Mouse (Mus musculus): ENCODE data around the gene Nom1.
A peak's percentile ranks its signal among the peaks of the same experiment; 100 is the strongest.
"Not testable (repeated sequence)": the region's sequence is repeated elsewhere in the genome, so short reads cannot be mapped to it uniquely, and the experiment has no call there.

Nom1 gene

DNA sequence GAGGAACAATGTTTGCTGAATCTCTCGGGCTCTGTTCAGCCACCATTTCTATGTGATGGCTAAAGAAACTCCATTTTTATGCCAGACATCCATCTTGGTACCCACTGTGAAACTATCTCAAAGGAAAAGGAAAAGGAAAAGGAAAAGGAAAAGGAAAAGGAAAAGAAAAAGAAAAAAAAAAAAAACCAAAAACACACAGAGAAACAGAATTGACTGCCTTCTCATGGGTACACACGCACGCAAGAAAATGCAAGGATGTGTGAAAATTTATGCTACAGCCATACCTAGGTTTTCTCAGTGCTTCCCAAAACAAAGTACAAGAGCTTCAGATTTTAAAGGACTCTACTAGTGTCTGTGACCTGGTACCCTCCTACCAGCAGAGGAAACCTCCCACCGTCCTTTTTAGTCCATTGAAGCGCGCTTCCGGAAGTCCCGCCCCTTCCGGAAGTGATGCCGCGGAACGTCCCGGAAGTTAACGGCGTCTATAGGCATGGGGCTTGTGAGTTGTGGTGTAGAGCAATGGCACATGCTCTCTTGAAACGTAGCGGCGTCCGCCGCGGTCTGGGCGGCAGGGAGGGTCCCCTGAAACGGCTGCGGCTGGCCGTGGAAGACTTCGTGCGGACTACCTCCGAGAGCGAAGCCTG lies at the start of gene Nom1:
TSS of gene Nom1 (plus strand) at position 437 of the 644 bp plus-strand sequence.
- peak; percentile 92 to 94 for DNase-seq

DNA sequence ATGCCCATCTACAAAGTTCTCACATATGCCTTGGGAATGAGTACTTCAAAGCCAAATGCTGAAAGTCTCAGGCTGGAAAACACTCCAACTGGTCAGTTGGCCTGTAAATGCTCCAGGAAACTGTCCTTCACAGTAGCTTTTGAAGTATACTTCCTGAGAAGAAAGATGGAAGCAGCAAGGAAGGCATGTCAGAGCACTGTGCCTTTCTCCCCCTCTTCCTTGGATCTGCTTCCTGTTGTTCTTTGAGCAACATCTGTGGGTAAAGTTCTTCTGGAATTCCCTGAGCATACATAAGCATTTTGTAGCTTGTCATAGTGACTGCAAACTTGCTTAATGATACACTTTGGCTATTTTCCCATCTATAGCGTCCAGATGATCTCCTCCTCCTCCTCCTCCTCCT lies 46.9 kb upstream of the Nom1 start:
- no peak for DNase-seq

GRCm38 (mm10) chr5:29388181-29388943 lies 46.1 kb upstream of the Nom1 start:
- DNase-seq = no peak

DNA sequence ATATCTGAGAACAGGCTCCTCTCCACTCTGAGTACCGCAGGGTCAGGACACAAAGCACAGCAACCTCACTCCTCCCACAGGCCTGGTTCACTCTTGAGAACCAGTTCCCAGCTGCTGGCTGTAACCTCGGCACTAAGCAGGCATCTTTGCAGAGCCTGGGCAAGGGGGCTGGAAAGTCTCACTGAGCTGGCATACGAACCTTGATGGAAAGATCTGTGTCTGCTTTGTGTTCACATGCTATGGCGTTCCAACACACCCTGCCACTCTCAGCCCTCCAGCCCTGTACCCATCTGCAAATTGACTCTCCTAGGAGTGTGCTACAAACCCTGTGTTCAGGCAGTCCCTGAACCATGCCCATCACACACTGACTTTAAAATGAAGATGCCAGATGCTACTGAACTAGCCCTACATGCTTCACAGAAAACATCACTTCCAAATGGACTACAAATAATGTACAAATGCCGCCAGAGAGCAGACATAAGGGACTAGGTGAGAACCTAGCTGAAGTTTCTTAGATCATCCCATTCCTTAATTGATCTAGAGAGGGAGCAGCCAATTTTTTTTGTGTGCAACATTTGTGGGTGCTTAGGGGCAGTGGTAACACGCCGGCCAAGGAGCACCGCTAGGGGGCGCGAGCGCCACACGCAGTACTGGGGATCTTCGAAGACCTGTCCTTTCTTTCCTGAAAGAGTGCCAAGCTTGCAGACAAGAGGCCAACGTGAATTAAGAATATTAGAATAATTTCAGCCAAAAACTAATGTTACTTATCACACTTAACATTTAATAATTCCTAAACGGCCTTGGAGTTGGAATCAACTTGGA lies 45.3 kb upstream of the Nom1 start:
- peak; percentile 84 to 91 for DNase-seq

DNA sequence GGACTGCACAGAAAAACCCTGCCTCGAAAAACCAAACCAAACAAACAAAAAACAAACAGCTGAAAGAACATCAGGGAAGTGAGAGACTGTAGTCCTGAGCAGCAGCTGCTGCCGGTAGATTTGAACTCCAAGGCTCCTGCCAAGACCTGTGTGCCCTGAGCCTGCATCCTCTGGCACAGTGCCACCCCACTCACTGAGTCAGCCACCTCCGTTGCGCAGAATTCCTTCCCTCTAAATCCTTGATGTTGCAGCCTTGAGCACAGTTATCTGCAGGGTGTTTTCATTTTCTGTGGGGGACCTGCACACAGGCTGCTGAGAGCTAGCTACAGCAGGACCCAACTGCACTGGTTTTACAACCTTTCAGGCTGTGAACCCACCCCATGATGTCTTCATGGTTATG lies 36.0 kb upstream of the Nom1 start:
- peak in 1 of 2 experiments; percentile 37 for DNase-seq

DNA sequence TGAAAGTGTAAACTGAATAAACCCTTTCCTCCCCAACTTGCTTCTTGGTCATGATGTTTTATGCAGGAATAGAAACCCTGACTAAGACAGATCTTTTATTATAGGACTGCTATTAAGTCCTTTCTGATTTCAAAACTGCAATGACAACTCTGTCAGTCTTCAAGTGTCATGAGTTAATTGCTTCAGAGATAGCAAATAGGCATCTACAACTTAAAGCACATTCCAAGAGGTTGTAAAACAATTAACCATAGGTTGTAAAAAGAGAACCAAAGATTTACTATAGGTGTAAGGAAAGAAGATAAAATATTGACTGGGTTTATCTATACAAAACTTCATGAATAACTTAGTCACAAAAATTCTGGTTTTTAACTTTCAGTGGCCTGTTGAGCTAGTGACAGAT lies 23.6 kb upstream of the Nom1 start:
- no peak for DNase-seq

DNA sequence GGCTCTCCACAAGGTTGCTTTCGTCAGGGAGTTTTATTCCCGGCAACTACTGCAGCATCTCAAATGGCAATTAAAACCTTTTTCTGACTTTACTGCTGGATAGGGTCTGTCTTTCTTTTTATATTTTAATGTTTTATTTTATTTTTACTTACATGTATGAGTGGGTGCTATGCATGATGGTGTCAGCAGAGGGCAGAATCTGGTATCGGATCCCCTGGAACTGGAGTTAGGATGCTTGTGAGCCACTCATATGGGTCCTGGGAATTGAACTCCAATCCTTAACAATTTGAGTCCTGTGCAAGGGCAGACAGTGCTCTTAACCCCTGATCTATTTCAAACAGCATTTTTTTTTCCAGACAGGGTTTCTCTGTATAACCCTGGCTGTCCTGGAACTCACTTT lies 21.4 kb upstream of the Nom1 start:
- no peak for DNase-seq

- not testable (repeated sequence) for DNase-seq
Measured at GRCm38 (mm10) chr5:29423330-29423729, 11.1 kb upstream of the Nom1 start.

- peak in 1 of 2 experiments; percentile 54 for DNase-seq
Measured at GRCm38 (mm10) chr5:29434872-29435358, 451 bp downstream of the Nom1 start.

DNA sequence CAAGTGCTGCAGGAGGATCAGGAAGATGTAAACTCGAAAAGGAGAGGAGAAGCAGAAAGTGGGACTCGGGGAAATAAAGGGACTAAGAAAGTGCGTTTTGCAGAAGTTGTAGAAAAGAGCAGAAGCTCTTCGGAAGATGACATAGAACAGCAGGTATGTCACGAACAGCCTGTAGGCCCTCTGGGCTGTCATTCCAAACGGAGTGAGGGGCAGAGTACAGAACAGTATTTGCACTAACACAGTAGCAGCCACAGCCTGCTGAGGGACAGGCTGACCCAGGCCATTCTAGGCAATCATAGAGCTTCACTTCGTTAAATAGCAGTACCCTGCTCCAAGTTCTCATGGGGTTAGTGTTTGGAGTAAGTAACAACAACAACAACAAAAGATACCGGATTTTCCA lies 1.0 kb downstream of the Nom1 start:
- DNase-seq = no peak

DNA sequence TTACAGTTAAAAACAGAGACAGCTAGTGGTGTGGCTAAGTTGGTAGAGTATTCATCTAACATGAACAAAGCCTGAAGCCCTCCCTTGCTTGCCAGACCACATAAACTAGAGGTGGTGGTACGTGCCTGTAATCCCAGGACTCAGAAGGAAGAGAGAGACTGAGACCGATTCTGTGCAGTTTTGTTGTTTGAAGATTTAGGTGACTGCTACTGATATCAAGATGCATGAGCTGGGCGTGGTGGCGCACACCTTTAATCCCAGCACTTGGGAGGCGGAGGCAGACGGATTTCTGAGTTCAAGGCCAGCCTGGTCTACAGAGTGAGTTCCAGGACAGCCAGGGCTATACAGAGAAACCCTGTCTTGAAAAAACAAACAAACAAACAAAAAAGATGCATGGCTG lies 2.3 kb downstream of the Nom1 start:
- not testable (repeated sequence) for DNase-seq

DNA sequence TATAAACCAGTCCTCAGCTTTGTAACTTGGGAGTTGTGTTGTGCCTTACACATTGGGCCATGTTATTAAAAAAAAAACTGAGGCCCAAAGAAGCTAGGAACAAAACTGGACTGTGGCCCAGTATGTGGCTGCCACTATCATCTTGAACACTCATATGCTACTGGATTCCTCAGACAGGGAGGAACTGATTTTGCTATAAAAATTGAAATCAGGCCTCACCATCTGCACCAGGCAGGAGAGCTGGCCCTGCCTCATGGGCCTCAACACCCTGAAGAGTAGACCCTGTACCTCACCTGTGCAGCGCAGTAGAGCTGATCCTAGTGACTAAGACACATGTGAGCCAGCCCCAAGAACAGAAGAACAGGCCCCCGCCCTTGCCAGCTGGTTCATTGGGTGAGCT lies 10.8 kb downstream of the Nom1 start:
- DNase-seq = no peak

GRCm38 (mm10) chr5:29452352-29452751 lies 17.9 kb downstream of the Nom1 start:
- no peak for DNase-seq

DNA sequence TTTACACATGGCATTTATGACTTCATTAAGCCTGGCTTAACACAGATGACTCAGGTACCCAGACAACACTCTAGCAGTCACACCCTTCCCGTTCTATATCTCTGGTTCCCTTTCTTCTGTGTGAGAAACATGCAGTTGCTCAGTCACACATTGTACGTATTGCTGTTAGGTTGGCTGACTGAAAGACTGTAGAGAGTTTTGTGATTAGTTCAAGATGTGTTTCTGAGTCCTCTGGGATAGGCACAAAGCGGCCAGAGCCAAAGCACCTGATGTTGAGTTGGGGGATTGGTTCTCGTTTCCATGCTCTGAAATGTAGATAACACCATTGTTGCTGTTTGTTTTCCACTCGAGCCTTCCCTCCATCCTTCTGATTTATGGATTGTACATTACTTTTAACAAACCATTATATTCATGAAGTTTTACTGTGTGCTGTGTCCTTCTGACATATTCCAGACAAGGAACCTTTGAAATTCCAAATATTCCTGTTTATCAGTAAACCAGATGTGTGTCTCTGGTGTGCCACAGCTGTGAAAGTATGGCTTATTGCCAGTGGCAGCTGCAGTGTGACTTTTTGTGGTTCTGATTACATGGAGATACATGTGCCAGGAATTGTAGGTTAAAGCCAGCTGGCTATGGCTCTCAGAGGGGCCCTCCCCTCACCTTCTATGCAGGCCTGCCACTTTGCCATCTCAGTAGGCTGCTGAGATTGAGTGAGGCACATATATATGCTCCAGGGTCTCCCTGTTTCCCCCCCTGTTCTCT lies 22.6 kb downstream of the Nom1 start:
- DNase-seq = no peak

DNA sequence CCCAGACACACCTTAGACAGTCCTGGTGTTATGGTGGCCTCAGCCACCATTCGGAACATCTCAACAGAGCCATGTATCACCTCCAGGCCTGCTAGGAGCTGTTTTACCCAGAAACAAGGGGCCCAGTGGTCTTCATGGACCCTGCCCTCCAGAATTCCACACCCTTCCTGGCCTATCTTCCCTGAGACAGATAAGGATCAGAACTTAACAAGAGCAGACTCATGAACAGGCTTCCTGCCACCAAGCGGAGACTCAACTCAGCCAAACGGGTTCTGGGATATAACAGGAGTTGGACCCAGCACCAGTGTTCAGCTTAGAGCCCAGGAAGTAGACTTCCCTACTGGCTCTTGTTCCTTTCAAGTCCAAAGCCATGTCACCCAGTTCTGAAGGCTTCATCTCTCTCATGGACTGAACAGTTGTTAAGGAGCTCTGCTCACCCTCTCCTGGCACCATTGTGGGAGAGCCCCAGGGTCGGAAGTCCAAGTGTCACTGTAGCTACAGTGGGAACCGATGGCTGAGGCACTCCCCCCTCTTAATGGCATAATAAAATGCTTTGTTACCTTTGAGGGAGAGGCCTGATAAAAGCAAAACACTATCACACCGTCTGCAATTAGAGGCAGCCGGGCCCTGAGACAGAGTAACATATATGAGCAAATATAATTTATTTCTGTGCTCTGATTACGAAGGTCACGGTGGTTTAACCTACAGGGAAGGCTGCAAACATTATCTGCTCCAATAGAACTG lies 28.7 kb downstream of the Nom1 start:
- no peak for DNase-seq

DNA sequence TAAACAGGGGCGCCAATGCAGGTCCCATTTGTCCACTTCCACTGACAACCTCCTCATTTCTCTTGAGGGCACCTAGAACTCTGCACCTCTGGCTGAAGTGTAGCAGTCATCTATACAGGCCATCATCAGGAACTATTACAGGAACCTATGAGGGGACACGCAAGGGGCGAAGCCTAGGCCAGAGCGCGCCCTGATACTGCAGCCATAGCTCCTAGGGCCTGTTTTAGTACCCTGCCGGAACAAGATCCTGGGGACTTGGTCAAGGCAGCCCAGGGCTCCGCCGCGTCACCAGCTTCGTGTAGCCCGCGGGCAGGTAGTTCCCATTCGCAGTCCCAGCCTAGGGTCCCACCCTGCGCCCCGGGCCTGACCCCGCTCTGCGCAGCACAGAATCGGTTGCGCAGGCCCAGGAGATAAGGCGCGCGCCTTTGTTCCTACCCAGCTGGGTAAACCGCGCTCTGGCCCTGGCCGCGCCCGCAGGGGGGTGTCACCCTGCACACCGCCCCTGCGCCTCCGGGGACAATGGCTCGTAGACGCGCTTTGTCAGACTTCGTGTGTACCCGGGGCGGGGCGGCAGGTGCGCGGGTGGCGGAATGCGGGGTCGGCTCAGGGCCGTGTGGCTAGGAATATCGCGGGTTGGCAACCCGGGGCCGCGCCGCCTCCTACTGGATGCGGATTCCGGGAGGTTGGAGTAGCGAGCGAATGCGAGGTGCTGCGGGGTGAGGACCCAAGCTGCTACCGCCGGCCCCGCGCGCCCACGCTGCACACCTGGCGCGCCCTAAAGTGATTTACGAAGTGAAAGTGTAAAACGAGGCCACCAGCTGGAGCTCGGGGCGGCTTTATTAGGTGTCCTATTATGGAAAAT lies 33.3 kb downstream of the Nom1 start:
- DNase-seq = no peak

DNA sequence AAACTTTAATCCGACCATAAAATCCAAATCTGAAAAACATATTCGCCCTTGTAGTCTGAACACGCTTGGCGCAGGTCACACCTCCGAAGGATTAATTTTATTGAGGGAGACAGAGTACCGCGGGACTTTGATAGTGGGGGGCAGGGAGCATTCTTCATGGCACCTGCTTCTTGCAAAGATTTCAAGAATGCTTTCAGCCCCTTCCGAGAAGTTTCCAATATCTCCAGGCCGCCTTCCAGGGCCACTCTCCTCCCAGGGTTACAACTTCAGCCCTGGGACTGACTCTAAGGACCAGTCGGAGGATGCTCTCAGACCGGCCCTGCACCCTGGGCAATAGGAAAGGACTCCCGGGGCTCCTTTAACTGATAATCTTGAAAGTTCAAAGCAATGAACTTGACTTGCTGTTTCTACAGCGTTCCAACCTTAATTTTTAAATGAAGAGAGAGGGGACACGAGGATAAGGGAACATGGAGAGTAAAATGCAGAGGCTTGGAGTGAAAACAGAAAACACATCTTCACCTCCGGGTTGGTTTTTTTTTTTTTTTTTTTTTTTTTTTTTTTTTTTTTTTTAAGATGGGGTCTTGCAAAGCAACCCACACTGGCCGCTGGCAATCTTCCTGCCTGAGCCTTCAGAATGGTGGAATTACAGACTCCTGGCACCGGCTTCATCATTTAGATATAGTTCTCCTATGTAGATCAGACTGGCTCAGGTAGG lies 34.0 kb downstream of the Nom1 start:
- no peak for DNase-seq

GRCm38 (mm10) chr5:29469501-29469900 lies 35.0 kb downstream of the Nom1 start:
- no peak for DNase-seq

DNA sequence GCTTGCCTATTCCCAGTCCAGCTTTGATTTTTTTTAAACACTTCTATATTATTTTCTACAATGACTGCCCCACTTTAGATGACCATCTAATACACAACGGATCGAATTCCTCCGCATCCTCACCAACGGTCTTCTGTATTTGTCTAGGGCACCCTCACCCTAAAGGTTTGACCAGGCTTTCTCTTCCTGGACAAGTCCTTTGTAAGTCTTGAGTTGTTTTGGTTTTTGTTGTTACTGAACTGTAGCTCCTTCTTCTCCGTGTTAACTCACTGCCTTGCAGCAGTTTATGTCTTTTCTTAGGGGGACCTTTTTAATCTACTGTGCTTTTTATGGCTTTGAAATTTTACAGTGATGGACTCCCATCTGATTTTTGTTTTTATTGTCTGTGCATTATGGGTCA lies 35.8 kb downstream of the Nom1 start:
- no peak for DNase-seq

DNA sequence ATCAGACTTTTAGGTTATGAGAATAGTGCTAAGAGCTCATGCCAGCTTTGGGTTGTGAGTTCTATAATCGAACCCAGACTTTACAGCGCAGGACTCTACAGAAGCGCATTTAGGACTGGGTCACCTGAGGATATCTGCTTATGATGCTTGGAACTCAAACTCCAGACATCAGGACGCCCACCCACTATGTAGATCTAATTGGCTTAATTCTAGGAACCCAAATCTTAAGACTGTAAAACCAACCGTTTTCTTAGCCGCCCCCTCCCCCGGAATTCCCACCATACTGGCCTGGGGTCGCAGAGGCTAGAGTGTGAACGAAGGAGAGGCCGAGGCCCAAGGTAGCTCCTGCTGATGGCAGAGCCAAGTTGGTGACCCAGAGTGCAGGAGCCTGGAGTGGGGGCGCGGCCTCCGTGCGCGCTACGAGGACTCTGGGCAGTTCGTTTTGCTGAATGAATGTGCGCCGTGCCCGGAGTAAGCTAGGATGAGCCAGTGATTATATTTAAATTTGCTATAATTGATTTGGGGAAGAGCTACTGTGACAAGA lies 36.5 kb downstream of the Nom1 start:
- no peak for DNase-seq

Data from cerebellum, postnatal 25 days (tissue).